Mouse (Mus musculus) liver, postnatal 0 days (tissue): ENCODE results near the gene Ctu2. TPM values are rescaled to one million over a fixed set of nuclear protein-coding genes. Genes with fewer than 3 reads are reported as not detected.

Experiments used
- ATAC-seq: fragments of 200-750 bp; cut with Nextera tagmentation; 2 replicates; pipeline ENCODE4 v1.8.0; 2017; ENCODE audit warnings: mild to moderate bottlenecking, moderate library complexity
- DNase-seq: peaks from one replicate; pipeline ENCODE4 v3.0.0-alpha.2; 2016
- H3K27ac ChIP-seq: fragments of 300-500 bp; sonication (generic); 2 replicates; pipeline ENCODE4 v1.5.1; 2014; ENCODE audit warnings: antibody characterized with exemption, moderate library complexity, mild to moderate bottlenecking, low read depth
- H3K27me3 ChIP-seq: fragments of 300-500 bp; sonication (generic); 2 replicates; pipeline ENCODE4 v1.6.1; 2014; ENCODE audit warnings: low read length, control low read depth, mixed read lengths; ENCODE audit not compliant: insufficient read depth
- H3K36me3 ChIP-seq: fragments of 300-500 bp; sonication (generic); replicated peaks from 2 replicates; pipeline ENCODE4 v1.6.1; 2014; ENCODE audit warnings: mild to moderate bottlenecking, control low read depth, low read length, moderate library complexity, mixed read lengths; ENCODE audit not compliant: insufficient read depth
- H3K4me1 ChIP-seq: fragments of 300-500 bp; sonication (generic); 2 replicates; pipeline ENCODE4 v1.6.1; 2014; ENCODE audit warnings: antibody characterized with exemption, mild to moderate bottlenecking, control low read depth; ENCODE audit not compliant: insufficient read depth
- H3K4me2 ChIP-seq: fragments of 300-500 bp; sonication (generic); 2 replicates; pipeline ENCODE4 v1.6.1; 2014; ENCODE audit warnings: low read depth, mild to moderate bottlenecking, low read length, moderate library complexity, mixed read lengths
- H3K4me3 ChIP-seq: fragments of 300-500 bp; sonication (generic); 2 replicates; pipeline ENCODE4 v1.5.1; 2014; ENCODE audit warnings: low read depth, low read length
- H3K9ac ChIP-seq: fragments of 300-500 bp; sonication (generic); replicated peaks from 2 replicates; pipeline ENCODE4 v1.6.1; 2014; ENCODE audit warnings: mild to moderate bottlenecking, moderate library complexity
- H3K9me3 ChIP-seq: fragments of 300-500 bp; sonication (generic); 2 replicates; pipeline ENCODE4 v1.6.1; 2016; ENCODE audit warnings: mild to moderate bottlenecking, control low read depth, low read length, mixed read lengths
- CTCF ChIP-seq: sonication (generic); IDR thresholded peaks from 2 replicates; pipeline ENCODE4 v1.5.1; 2016; ENCODE audit warnings: antibody characterized with exemption, low read depth
- EP300 ChIP-seq: IDR thresholded peaks from 2 replicates; pipeline ENCODE4 v1.6.1; 2016; ENCODE audit warnings: antibody characterized with exemption, low read depth, mild to moderate bottlenecking
- WGBS: fragments of 180-500 bp; shearing (Covaris S2); extraction: QIAGEN DNeasy Blood & Tissue Kit; methylation state at CpG from one replicate; pipeline ENCODE4 v1.1.7; 2014; ENCODE audit not compliant: insufficient replicate concordance; 5-methylcytosine and 5-hydroxymethylcytosine counted together
- polyA plus RNA-seq: library from polyadenylated mRNA; unstranded; fragments of >200 nt; fragmentation: Nextera tagmentation; extraction: Ambion mirVana; gene quantifications from 2 replicates; pipeline ENCODE4 v1.2.1, GENCODE M21; 2015

Gene Ctu2
- polyA plus RNA-seq, 1 experiment from 2014 or later: 17.8 TPM

DNA sequence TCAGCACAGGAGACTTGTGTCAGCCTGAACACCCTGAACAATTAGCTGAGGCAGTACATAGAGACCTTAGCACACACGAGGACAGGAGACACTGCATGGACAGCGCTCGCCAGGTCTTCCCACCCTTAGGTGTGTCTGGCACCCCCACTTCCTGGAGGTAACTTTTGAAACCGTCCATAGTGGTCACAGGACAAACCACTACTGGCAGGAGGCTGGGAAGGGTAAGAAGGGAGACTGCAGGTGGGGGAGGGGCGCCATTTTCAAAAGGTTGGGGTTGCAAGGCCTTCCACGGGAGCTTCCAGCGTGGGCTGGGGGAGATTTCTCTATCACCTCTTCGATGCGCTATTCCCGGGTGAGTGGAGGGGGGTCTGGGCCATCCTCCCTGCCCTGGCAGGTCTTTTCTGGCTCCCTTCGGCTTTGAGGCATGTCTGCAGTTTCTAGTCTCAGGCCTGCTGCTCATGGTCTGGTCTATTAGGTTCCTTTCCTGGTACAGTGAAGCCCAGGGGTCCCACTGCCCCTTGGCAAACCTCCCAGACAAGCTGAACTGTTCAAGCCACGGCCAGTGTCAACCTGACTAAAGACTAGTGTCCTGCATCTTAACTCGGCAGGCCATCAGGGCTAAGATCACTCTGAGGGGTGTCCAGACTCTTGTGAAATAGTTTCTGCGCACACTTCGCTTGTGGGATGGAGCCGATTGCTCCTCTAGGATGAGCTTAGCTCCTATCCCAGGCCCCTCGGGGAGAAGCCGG, 44.1 kb upstream of the Ctu2 start:
- 19% methylated on average over 18 of the region's 18 CpGs for WGBS

GRCm38 (mm10) chr8:122432443-122433268, 43.3 kb upstream of the Ctu2 start, which contains the start of gene Cyba:
Gene Cyba, minus strand, starts transcription at chr8:122432930.
- H3K36me3 ChIP-seq: peaks cover 17% of the 10 kb centered on the region

More for the DNA sequence above, 44.1 kb upstream of the Ctu2 start:
- H3K4me3 ChIP-seq: peak overlapping the region; percentile 66
- H3K9ac ChIP-seq: peak overlapping the region; percentile 76
- peak overlapping the region; percentile 90 for H3K4me2 ChIP-seq
- H3K9me3 ChIP-seq: no peaks in the 10 kb centered on the region
- H3K27ac ChIP-seq: peak overlapping the region; percentile 94
- peaks cover 28% of the 10 kb centered on the region for H3K4me1 ChIP-seq
- DNase-seq (no peak), ATAC-seq (no peak; the same call in 1 of the 2 replicates)
- H3K27me3 ChIP-seq: no peaks in the 10 kb centered on the region
- peaks cover 19% of the 10 kb centered on the region for H3K36me3 ChIP-seq
- TF ChIP-seq CTCF (no peak), EP300 (no peak)

GRCm38 (mm10) chr8:122433269-122433905, 42.6 kb upstream of the Ctu2 start:
- Histone ChIP-seq H3K9me3 (no peaks in the 10 kb centered on the region), H3K27ac (peak overlapping the region; percentile 94), H3K9ac (peak overlapping the region; percentile 76; the same call in 1 of the 2 replicates), H3K4me2 (peak overlapping the region; percentile 90), H3K36me3 (peaks cover 17% of the 10 kb centered on the region), H3K27me3 (no peaks in the 10 kb centered on the region), H3K4me1 (peaks cover 28% of the 10 kb centered on the region), H3K4me3 (peak overlapping the region; percentile 66)
- WGBS: 48% methylated on average over 11 of the region's 11 CpGs
- TF ChIP-seq EP300 (no peak), CTCF (peak; percentile 56)
- DNase-seq: no peak
- ATAC-seq: no peak; the same call in 1 of the 2 replicates

More at GRCm38 (mm10) chr8:122432443-122433268, 43.3 kb upstream of the Ctu2 start, which contains the start of gene Cyba:
- H3K4me2 ChIP-seq: peak within 1 kb of the TSS; percentile 90
- peak; percentile 80 for DNase-seq
- 2% methylated on average over 41 of the region's 45 CpGs for WGBS
- TF ChIP-seq EP300 (no peak), CTCF (no peak)
- H3K4me1 ChIP-seq: peaks cover 28% of the 10 kb centered on the region
- H3K4me3 ChIP-seq: peak within 1 kb of the TSS; percentile 66
- H3K27me3 ChIP-seq: no peaks in the 10 kb centered on the region
- peak within 1 kb of the TSS; percentile 94 for H3K27ac ChIP-seq
- no peaks in the 10 kb centered on the region for H3K9me3 ChIP-seq
- peak; percentile 71 for ATAC-seq
- peak within 1 kb of the TSS; percentile 76 for H3K9ac ChIP-seq

DNA sequence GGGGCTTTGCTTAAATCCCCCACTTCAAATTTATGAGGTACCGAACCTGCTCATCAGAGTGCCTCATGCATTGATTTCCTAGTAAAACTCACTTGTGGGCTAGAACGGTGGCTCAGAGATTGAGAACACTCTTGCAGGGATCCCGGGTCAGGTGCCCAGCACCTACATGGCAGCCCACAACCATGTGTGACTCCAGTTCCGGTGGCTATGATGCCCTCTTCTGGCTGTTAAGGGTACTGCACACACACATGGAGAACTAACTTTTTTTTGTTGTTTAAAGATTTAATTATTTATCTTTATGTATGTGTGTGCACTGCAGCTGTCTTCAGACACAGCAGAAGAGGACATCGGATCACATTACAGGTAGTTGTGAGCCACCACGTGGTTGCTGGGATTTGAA, 40.6 kb upstream of the Ctu2 start:
- no peak overlapping the region for H3K9ac ChIP-seq
- DNase-seq (no peak), ATAC-seq (no peak)
- peaks cover 28% of the 10 kb centered on the region for H3K4me1 ChIP-seq
- WGBS: 83% methylated on average over 6 of the region's 6 CpGs
- TF ChIP-seq CTCF: peak; percentile 59
- no peak for TF ChIP-seq EP300
- H3K4me3 ChIP-seq: no peak overlapping the region
- H3K9me3 ChIP-seq: no peaks in the 10 kb centered on the region
- H3K27ac ChIP-seq: no peak overlapping the region
- no peak overlapping the region for H3K4me2 ChIP-seq
- H3K36me3 ChIP-seq: peaks cover 26% of the 10 kb centered on the region
- H3K27me3 ChIP-seq: no peaks in the 10 kb centered on the region

DNA sequence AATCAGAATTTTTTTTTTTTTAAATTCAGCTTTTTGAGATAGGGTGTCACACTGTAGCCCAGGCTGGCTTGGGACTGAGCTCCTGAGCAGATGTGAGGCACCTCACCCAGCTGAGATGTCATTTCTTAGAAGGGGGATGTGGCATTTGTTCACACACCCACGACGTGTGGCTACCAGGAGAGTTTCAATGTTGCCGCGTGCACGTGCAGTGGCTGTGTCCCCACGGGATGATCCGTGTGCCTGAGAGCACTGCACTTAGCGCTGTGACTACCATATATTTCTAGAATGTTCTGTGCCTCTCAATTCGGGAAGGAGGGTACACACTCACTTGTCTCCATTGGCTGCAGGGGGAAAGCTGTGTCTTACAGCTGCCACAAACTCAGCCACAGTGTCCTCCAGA, 39.8 kb upstream of the Ctu2 start:
- Histone ChIP-seq H3K36me3 (peaks cover 26% of the 10 kb centered on the region), H3K27me3 (no peaks in the 10 kb centered on the region), H3K4me3 (no peak overlapping the region), H3K27ac (no peak overlapping the region), H3K9me3 (no peaks in the 10 kb centered on the region), H3K4me1 (peaks cover 23% of the 10 kb centered on the region), H3K4me2 (0 out of 2 replicates have a peak overlapping the region, but pooled peaks have one; percentile 44), H3K9ac (no peak overlapping the region)
- 87% methylated on average over 9 of the region's 9 CpGs for WGBS
- no peak for TF ChIP-seq CTCF
- TF ChIP-seq EP300: no peak
- no peak for ATAC-seq
- DNase-seq: no peak
